Mouse (Mus musculus): ENCODE results near the gene Trim80. TPM values are rescaled to one million over a fixed set of nuclear protein-coding genes. Genes with fewer than 3 reads are reported as not detected.
A peak's percentile ranks its signal among the peaks of the same experiment; 100 is the strongest.

Gene Trim80
- 0.10 and 0.13 TPM in 2 replicates for polyA plus RNA-seq (2015; fragmentation: Nextera tagmentation; extraction: Ambion mirVana)

- Histone ChIP-seq H3K36me3 (ENCODE audit: control insufficient read depth, insufficient read depth, low read length) (no peaks in the 10 kb centered on the region), H3K9ac (ENCODE audit: low read length) (no peak within 1 kb of the TSS), H3K4me2 (replicated peaks; ENCODE audit: low read depth) (no peak within 1 kb of the TSS), H3K4me3 (ENCODE audit: low read depth, low read length) (no peak within 1 kb of the TSS), H3K27me3 (ENCODE audit: control insufficient read depth, insufficient read depth, low read length) (no peaks in the 10 kb centered on the region), H3K4me1 (replicated peaks; ENCODE audit: control insufficient read depth, insufficient read depth) (0 out of 2 replicates have a peak, but pooled peaks cover 5% of the 10 kb centered on the region), H3K9me3 (ENCODE audit: control insufficient read depth, low read length) (no peaks in the 10 kb centered on the region), H3K27ac (replicated peaks) (no peak within 1 kb of the TSS)
- DNase-seq (ENCODE audit: low spot score) (no peak), ATAC-seq (ENCODE audit: low FRiP score, low TSS enrichment) (no peak)
- 93% methylated on average over 9 of the region's 9 CpGs for WGBS
- TF ChIP-seq CTCF (IDR thresholded peaks at IDR 0.05; ENCODE audit: low read depth) (peak; percentile 48), EP300 (optimal IDR thresholded peaks at IDR 0.05) (no peak)
These were observed at the start of gene Trim80 for GRCm38 (mm10) chr11:115439906-115440595. Gene Trim80, plus strand, starts transcription at chr11:115440545.

DNA sequence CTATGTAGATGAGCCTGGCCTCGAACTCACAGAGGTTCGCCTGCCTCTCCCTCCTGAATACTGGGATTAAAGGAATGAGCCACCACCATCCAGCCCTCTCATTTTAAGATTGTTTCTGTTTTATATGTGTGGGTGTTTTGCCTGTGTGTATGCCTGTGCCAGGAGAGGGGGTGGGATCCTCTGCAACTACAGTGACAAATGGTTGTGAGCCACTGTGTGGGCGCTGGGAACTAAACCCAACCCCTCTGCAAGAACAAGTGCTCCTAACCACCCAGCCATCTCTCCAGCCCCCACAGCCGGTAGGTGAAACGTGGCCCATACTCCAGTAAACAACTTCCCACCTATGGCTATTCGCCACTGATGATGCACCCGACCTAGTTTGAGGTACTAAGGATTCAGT, 49.0 kb upstream of the Trim80 start:
- no peak for TF ChIP-seq EP300 (optimal IDR thresholded peaks at IDR 0.05)
- TF ChIP-seq CTCF (IDR thresholded peaks at IDR 0.05; ENCODE audit: low read depth) = no peak
- Histone ChIP-seq H3K27ac (replicated peaks) (no peak overlapping the region), H3K9ac (ENCODE audit: low read length) (no peak overlapping the region), H3K4me2 (replicated peaks; ENCODE audit: low read depth) (no peak overlapping the region), H3K4me1 (replicated peaks; ENCODE audit: control insufficient read depth, insufficient read depth) (no peaks in the 10 kb centered on the region), H3K36me3 (ENCODE audit: control insufficient read depth, insufficient read depth, low read length) (0 out of 2 replicates have a peak, but pooled peaks cover 2% of the 10 kb centered on the region), H3K4me3 (ENCODE audit: low read depth, low read length) (no peak overlapping the region), H3K27me3 (ENCODE audit: control insufficient read depth, insufficient read depth, low read length) (no peaks in the 10 kb centered on the region), H3K9me3 (ENCODE audit: control insufficient read depth, low read length) (no peaks in the 10 kb centered on the region)
- ATAC-seq (ENCODE audit: low FRiP score, low TSS enrichment) (no peak), DNase-seq (ENCODE audit: low spot score) (no peak)
- 91% methylated on average over 7 of the region's 7 CpGs for WGBS

- Histone ChIP-seq H3K27me3 (ENCODE audit: control insufficient read depth, insufficient read depth, low read length) (no peaks in the 10 kb centered on the region), H3K9ac (ENCODE audit: low read length) (no peak overlapping the region), H3K36me3 (ENCODE audit: control insufficient read depth, insufficient read depth, low read length) (0 out of 2 replicates have a peak, but pooled peaks cover 2% of the 10 kb centered on the region), H3K4me2 (replicated peaks; ENCODE audit: low read depth) (no peak overlapping the region), H3K4me1 (replicated peaks; ENCODE audit: control insufficient read depth, insufficient read depth) (no peaks in the 10 kb centered on the region), H3K4me3 (ENCODE audit: low read depth, low read length) (no peak overlapping the region), H3K9me3 (ENCODE audit: control insufficient read depth, low read length) (no peaks in the 10 kb centered on the region), H3K27ac (replicated peaks) (no peak overlapping the region)
- ATAC-seq (ENCODE audit: low FRiP score, low TSS enrichment) (0 out of 2 replicates have a peak, but pooled peaks have one; percentile 27), DNase-seq (ENCODE audit: low spot score) (no peak)
- TF ChIP-seq CTCF (IDR thresholded peaks at IDR 0.05; ENCODE audit: low read depth) (no peak), EP300 (optimal IDR thresholded peaks at IDR 0.05) (no peak)
- 75% methylated on average over 34 of the region's 34 CpGs for WGBS
These were observed 46.5 kb upstream of the Trim80 start for GRCm38 (mm10) chr11:115393721-115394325.

GRCm38 (mm10) chr11:115398085-115398484, 42.3 kb upstream of the Trim80 start:
- DNase-seq (ENCODE audit: low spot score) (no peak), ATAC-seq (ENCODE audit: low FRiP score, low TSS enrichment) (peak; percentile 50; the same call in 1 of the 2 replicates)
- TF ChIP-seq EP300 (optimal IDR thresholded peaks at IDR 0.05) = no peak
- TF ChIP-seq CTCF (IDR thresholded peaks at IDR 0.05; ENCODE audit: low read depth) = no peak
- Histone ChIP-seq H3K4me1 (replicated peaks; ENCODE audit: control insufficient read depth, insufficient read depth) (no peaks in the 10 kb centered on the region), H3K27me3 (ENCODE audit: control insufficient read depth, insufficient read depth, low read length) (no peaks in the 10 kb centered on the region), H3K4me3 (ENCODE audit: low read depth, low read length) (no peak overlapping the region), H3K9ac (ENCODE audit: low read length) (no peak overlapping the region), H3K4me2 (replicated peaks; ENCODE audit: low read depth) (no peak overlapping the region), H3K9me3 (ENCODE audit: control insufficient read depth, low read length) (no peaks in the 10 kb centered on the region), H3K36me3 (ENCODE audit: control insufficient read depth, insufficient read depth, low read length) (0 out of 2 replicates have a peak, but pooled peaks cover 2% of the 10 kb centered on the region), H3K27ac (replicated peaks) (no peak overlapping the region)
- WGBS = 52% methylated on average over 7 of the region's 7 CpGs

GRCm38 (mm10) chr11:115400126-115400525, 40.2 kb upstream of the Trim80 start:
- ATAC-seq (ENCODE audit: low FRiP score, low TSS enrichment) (no peak), DNase-seq (ENCODE audit: low spot score) (no peak)
- no peaks in the 10 kb centered on the region for H3K9me3 ChIP-seq (ENCODE audit: control insufficient read depth, low read length)
- WGBS = 74% methylated on average over 3 of the region's 3 CpGs
- H3K4me3 ChIP-seq (ENCODE audit: low read depth, low read length) = no peak overlapping the region
- 0 out of 2 replicates have a peak, but pooled peaks cover 3% of the 10 kb centered on the region for H3K4me1 ChIP-seq (replicated peaks; ENCODE audit: control insufficient read depth, insufficient read depth)
- H3K27me3 ChIP-seq (ENCODE audit: control insufficient read depth, insufficient read depth, low read length) = no peaks in the 10 kb centered on the region
- no peaks in the 10 kb centered on the region for H3K36me3 ChIP-seq (ENCODE audit: control insufficient read depth, insufficient read depth, low read length)
- TF ChIP-seq CTCF (IDR thresholded peaks at IDR 0.05; ENCODE audit: low read depth) (no peak), EP300 (optimal IDR thresholded peaks at IDR 0.05) (no peak)
- no peak overlapping the region for H3K27ac ChIP-seq (replicated peaks)
- H3K4me2 ChIP-seq (replicated peaks; ENCODE audit: low read depth) = no peak overlapping the region
- H3K9ac ChIP-seq (ENCODE audit: low read length) = no peak overlapping the region
